Mouse (Mus musculus) heart, embryonic 13.5 days (tissue): ENCODE data around the gene Rasal2. TPM values are rescaled to one million over a fixed set of nuclear protein-coding genes. Genes with fewer than 3 reads are reported as not detected.

ENCODE experiments used
- ATAC-seq: fragments of 200-750 bp; cut with Nextera tagmentation; 2 replicates; pipeline ENCODE4 v1.8.0; 2017; ENCODE audit warnings: moderate TSS enrichment; ENCODE audit not compliant: insufficient number of reproducible peaks, low FRiP score, low TSS enrichment; ENCODE audit errors: extremely low read depth
- H3K27ac ChIP-seq: fragments of 300-500 bp; sonication (generic); replicated peaks from 2 replicates; pipeline ENCODE4 v1.5.1; 2015; ENCODE audit warnings: moderate library complexity, mild to moderate bottlenecking, inconsistent platforms
- H3K27me3 ChIP-seq: fragments of 300-500 bp; sonication (generic); replicated peaks from 2 replicates; pipeline ENCODE4 v1.6.1; 2015; ENCODE audit warnings: mild to moderate bottlenecking, inconsistent platforms
- H3K36me3 ChIP-seq: fragments of 300-500 bp; sonication (generic); 2 replicates; pipeline ENCODE4 v1.6.1; 2015; ENCODE audit warnings: mild to moderate bottlenecking, inconsistent platforms
- H3K4me1 ChIP-seq: fragments of 300-500 bp; sonication (generic); 2 replicates; pipeline ENCODE4 v1.6.1; 2015; ENCODE audit warnings: inconsistent platforms
- H3K4me2 ChIP-seq: fragments of 300-500 bp; sonication (generic); 2 replicates; pipeline ENCODE4 v1.6.1; 2015; ENCODE audit warnings: inconsistent platforms, mild to moderate bottlenecking, moderate library complexity
- H3K4me3 ChIP-seq: fragments of 300-500 bp; sonication (generic); 2 replicates; pipeline ENCODE4 v1.5.1; 2015; ENCODE audit warnings: moderate library complexity, mild to moderate bottlenecking, inconsistent platforms
- H3K9ac ChIP-seq: fragments of 300-500 bp; sonication (generic); 2 replicates; pipeline ENCODE4 v1.6.1; 2015; ENCODE audit warnings: inconsistent platforms, mild to moderate bottlenecking, moderate library complexity
- H3K9me3 ChIP-seq: fragments of 300-500 bp; sonication (generic); 2 replicates; pipeline ENCODE4 v1.6.1; 2016; ENCODE audit warnings: inconsistent platforms
- WGBS: fragments of 180-500 bp; shearing (Covaris S2); methylation state at CpG from one replicate; pipeline ENCODE4 v1.1.7; 2015; ENCODE audit warnings: mixed read lengths; 5-methylcytosine and 5-hydroxymethylcytosine counted together
- polyA plus RNA-seq: library from polyadenylated mRNA; unstranded; fragments of >200 nt; fragmentation: Nextera tagmentation; extraction: Ambion mirVana; gene quantifications from 2 replicates; pipeline ENCODE4 v1.2.1, GENCODE M21; 2015

The Rasal2 gene
- polyA plus RNA-seq, 1 experiment from 2014 or later = 15.1 TPM

DNA sequence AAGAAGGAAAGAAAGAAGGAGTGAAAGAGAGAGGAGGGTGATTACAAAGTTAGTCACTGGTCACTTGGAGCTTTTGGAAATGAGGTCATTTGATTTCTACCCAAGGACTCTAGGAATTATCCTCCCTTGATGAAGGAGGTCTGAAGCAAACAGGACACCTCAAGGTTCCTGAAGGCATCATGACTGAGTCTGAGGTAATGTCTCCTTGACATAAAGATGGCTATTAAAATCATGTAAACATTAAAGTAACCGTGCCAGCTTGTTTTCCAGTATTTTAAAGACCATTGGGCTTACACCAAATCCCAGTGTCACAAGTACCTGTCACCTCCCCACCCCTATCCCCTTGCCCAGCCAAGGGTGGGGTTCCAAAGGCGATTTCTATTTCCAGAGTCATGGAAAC lies 25.9 kb upstream of the Rasal2 start:
- Histone ChIP-seq H3K4me3 (no peak overlapping the region), H3K4me2 (no peak overlapping the region), H3K9ac (no peak overlapping the region), H3K36me3 (no peaks in the 10 kb centered on the region), H3K27ac (no peak overlapping the region), H3K4me1 (peaks cover 47% of the 10 kb centered on the region), H3K27me3 (no peaks in the 10 kb centered on the region), H3K9me3 (no peaks in the 10 kb centered on the region)
- WGBS = 83% methylated on average over 2 of the region's 2 CpGs
- ATAC-seq = no peak

GRCm38 (mm10) chr1:157435926-157436325 lies 23.5 kb upstream of the Rasal2 start:
- whole genome bisulfite sequencing = 61% methylated on average over 6 of the region's 6 CpGs
- ATAC-seq = no peak
- peaks cover 32% of the 10 kb centered on the region for H3K4me1 ChIP-seq
- no peak overlapping the region for H3K27ac ChIP-seq
- no peaks in the 10 kb centered on the region for H3K36me3 ChIP-seq
- H3K9me3 ChIP-seq = no peaks in the 10 kb centered on the region
- H3K27me3 ChIP-seq = no peaks in the 10 kb centered on the region
- no peak overlapping the region for H3K4me2 ChIP-seq
- H3K4me3 ChIP-seq = no peak overlapping the region
- H3K9ac ChIP-seq = no peak overlapping the region

DNA sequence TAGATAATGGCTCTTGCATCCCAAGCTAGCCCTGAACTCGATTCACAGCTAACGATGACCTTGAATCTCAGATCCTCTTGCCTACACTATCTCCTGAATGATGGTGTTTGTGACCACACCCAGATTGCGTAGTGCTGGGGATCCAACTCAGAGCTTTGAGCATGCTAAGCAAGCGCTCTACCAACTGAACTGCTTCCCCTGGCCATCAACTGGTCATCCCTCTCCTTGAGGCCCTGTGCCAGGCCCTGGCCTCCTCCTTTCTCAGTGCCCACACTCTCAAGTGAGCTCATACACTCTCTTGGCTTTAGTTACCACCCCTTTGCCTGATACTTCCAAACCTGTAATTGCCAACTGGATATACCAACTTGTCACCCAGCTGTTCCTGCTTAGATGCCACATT lies 22.0 kb upstream of the Rasal2 start:
- WGBS = 86% methylated on average over 4 of the region's 4 CpGs
- H3K36me3 ChIP-seq = no peaks in the 10 kb centered on the region
- H3K9me3 ChIP-seq = no peaks in the 10 kb centered on the region
- no peak overlapping the region for H3K9ac ChIP-seq
- no peak overlapping the region for H3K4me3 ChIP-seq
- no peak overlapping the region for H3K4me2 ChIP-seq
- H3K27me3 ChIP-seq = no peaks in the 10 kb centered on the region
- H3K4me1 ChIP-seq = peaks cover 20% of the 10 kb centered on the region
- ATAC-seq = no peak
- H3K27ac ChIP-seq = no peak overlapping the region

DNA sequence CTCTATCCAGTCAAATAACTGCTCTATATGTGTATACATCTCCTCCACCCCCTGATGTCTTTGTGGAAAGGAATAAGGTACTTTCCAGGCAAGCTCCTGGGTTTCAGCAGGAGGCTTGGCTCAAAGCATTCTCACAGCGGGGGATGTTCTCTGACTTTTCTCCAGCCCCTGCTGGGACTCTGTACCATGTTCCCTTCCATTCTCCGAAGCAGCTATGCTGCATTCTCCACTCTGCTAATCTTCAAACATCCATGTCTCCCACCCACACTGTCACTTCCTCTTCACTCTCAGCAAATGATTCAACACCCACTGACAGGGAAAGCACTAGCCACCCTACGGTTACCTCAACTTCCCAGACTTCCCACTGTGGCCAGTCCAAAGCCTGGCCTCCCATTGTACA lies 20.9 kb upstream of the Rasal2 start:
- Histone ChIP-seq H3K4me2 (no peak overlapping the region), H3K27ac (no peak overlapping the region), H3K27me3 (no peaks in the 10 kb centered on the region), H3K4me3 (no peak overlapping the region), H3K4me1 (peaks cover 19% of the 10 kb centered on the region), H3K9me3 (no peaks in the 10 kb centered on the region), H3K36me3 (no peaks in the 10 kb centered on the region), H3K9ac (no peak overlapping the region)
- ATAC-seq = no peak
- WGBS = 39% methylated on average over 3 of the region's 3 CpGs

DNA sequence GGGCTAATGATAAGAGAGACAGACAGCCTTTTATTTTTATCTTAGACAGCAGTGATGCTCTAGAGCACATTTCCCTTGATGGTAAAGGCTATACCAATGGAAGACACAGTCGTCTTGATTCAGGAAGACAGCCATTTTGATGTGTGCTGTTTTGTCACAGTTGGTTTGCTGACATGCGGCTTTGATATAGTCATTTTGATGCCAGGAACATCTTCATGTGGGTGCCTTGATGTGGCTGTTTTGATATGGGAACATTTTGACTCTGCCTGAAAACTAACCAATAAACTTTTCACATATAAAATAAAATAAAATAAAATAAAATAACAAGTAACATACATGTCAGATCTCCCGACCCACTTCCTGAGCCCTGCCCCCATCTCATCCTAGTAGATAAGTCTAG lies 16.0 kb upstream of the Rasal2 start:
- ATAC-seq = no peak
- no peak overlapping the region for H3K4me3 ChIP-seq
- 81% methylated on average over 3 of the region's 3 CpGs for WGBS
- no peak overlapping the region for H3K27ac ChIP-seq
- no peaks in the 10 kb centered on the region for H3K27me3 ChIP-seq
- H3K36me3 ChIP-seq = no peaks in the 10 kb centered on the region
- H3K9me3 ChIP-seq = no peaks in the 10 kb centered on the region
- no peak overlapping the region for H3K9ac ChIP-seq
- peaks cover 18% of the 10 kb centered on the region for H3K4me1 ChIP-seq
- H3K4me2 ChIP-seq = no peak overlapping the region

GRCm38 (mm10) chr1:157427604-157428003 lies 15.2 kb upstream of the Rasal2 start:
- H3K4me3 ChIP-seq = no peak overlapping the region
- 90% methylated on average over 4 of the region's 4 CpGs for WGBS
- no peak overlapping the region for H3K9ac ChIP-seq
- H3K9me3 ChIP-seq = no peaks in the 10 kb centered on the region
- H3K27me3 ChIP-seq = no peaks in the 10 kb centered on the region
- H3K36me3 ChIP-seq = no peaks in the 10 kb centered on the region
- no peak for ATAC-seq
- no peak overlapping the region for H3K27ac ChIP-seq
- H3K4me1 ChIP-seq = peaks cover 15% of the 10 kb centered on the region
- no peak overlapping the region for H3K4me2 ChIP-seq

- Histone ChIP-seq H3K9ac (no peak overlapping the region), H3K27ac (no peak overlapping the region), H3K9me3 (no peaks in the 10 kb centered on the region), H3K27me3 (no peaks in the 10 kb centered on the region), H3K36me3 (no peaks in the 10 kb centered on the region), H3K4me1 (peaks cover 15% of the 10 kb centered on the region), H3K4me3 (no peak overlapping the region), H3K4me2 (no peak overlapping the region)
- 17% methylated on average over 1 of the region's 1 CpGs for WGBS
- ATAC-seq = no peak
These were observed 14.5 kb upstream of the Rasal2 start for GRCm38 (mm10) chr1:157426933-157427332.

DNA sequence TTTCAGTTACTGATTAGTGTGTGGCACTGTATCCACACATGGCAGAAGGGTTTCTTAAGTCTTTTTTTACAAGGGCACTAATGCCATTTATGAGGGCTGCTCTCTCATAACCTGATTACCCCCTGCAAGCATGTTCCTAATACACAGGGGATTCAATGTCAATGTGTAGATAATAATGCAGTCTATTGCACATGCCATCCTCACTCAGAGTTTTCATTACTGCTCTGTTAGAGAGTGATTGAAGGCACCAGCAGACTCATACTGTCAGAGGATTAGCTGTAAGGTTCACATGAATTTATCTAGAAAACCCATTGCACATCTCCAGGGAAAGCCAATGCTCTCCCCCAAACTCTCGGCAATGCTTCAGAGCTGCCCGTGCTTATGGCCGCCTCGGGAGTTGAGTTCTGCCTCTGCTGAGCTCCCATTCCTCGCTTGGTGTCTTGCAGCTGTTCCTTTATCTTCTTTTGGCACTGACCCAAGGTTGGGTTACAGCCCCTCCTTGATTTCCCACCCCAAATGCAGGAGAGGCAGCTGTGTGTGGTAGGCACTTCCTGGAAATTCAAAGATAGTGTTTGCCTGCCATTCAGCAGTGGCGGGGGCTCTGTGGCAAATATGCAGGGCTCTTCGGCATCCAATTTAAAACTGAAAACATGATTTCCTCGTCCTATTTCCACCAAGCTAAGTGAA lies 13.5 kb upstream of the Rasal2 start:
- peaks cover 15% of the 10 kb centered on the region for H3K4me1 ChIP-seq
- no peak for ATAC-seq
- peak overlapping the region; percentile 0; the same call in 1 of the 2 replicates for H3K9ac ChIP-seq
- H3K36me3 ChIP-seq = no peaks in the 10 kb centered on the region
- H3K4me3 ChIP-seq = peak overlapping the region; percentile 13; the same call in 1 of the 2 replicates
- peak overlapping the region; percentile 53 for H3K4me2 ChIP-seq
- H3K27me3 ChIP-seq = no peaks in the 10 kb centered on the region
- H3K9me3 ChIP-seq = no peaks in the 10 kb centered on the region
- 30% methylated on average over 8 of the region's 8 CpGs for WGBS
- H3K27ac ChIP-seq = no peak overlapping the region; the same call in 1 of the 2 replicates

DNA sequence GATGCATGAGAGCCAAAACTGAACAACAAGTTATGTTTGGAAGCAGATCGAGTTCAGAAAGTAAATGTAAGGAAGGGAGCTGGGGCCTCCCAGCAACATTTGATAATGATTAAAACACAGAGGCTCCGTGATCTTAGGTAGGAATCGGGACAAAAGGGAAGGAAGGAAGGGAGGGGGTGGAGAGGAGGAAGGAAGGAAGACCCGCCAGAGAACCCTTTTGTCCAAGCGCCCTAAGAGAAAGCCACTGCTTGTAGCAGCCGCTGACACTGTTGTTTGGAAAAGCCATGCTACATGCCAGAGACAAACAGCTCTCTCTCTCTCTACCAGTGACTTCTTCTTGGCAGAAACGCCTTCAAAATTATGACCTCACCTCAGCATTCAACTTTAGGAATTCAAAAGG lies 5.5 kb upstream of the Rasal2 start:
- H3K9ac ChIP-seq = no peak overlapping the region; the same call in 1 of the 2 replicates
- ATAC-seq = no peak
- H3K27ac ChIP-seq = peak overlapping the region; percentile 76
- no peaks in the 10 kb centered on the region for H3K27me3 ChIP-seq
- peak overlapping the region; percentile 45 for H3K4me2 ChIP-seq
- no peaks in the 10 kb centered on the region for H3K9me3 ChIP-seq
- H3K36me3 ChIP-seq = peaks cover 15% of the 10 kb centered on the region
- H3K4me3 ChIP-seq = no peak overlapping the region
- peaks cover 35% of the 10 kb centered on the region for H3K4me1 ChIP-seq
- WGBS = 36% methylated on average over 7 of the region's 7 CpGs

GRCm38 (mm10) chr1:157417414-157417813 lies 5.0 kb upstream of the Rasal2 start:
- H3K27ac ChIP-seq = peak overlapping the region; percentile 76

GRCm38 (mm10) chr1:157416628-157417027 lies 4.2 kb upstream of the Rasal2 start:
- H3K27ac ChIP-seq = peak overlapping the region; percentile 26; the same call in 1 of the 2 replicates

More at GRCm38 (mm10) chr1:157417414-157417813, 5.0 kb upstream of the Rasal2 start:
- 11% methylated on average over 3 of the region's 3 CpGs for WGBS
- Histone ChIP-seq H3K36me3 (peaks cover 15% of the 10 kb centered on the region), H3K27me3 (no peaks in the 10 kb centered on the region), H3K4me1 (peaks cover 35% of the 10 kb centered on the region), H3K4me2 (peak overlapping the region; percentile 45), H3K9ac (no peak overlapping the region; the same call in 1 of the 2 replicates), H3K9me3 (no peaks in the 10 kb centered on the region), H3K4me3 (no peak overlapping the region)
- no peak for ATAC-seq

DNA sequence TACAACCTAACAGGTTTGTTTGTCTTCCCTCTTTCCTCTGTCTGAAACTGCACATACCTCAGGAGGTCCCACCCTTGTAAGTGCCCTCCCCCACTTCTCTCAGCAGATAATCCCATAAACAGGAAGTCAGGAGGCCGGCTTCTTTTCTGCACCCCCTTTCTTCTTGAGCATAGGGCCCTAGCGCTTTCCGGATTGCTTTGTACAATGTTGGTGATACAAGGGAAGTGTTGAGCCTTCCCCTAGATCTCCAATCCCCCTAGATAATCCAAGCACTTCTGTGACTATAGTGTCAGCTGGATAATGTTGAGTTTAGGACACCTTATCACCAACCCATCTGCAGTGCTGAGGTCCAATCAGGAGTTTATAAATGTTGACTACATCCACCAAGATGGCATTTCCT lies 3.4 kb upstream of the Rasal2 start:
- peaks cover 41% of the 10 kb centered on the region for H3K4me1 ChIP-seq
- peak overlapping the region; percentile 13; the same call in 1 of the 2 replicates for H3K27ac ChIP-seq
- H3K9me3 ChIP-seq = no peaks in the 10 kb centered on the region
- H3K36me3 ChIP-seq = peaks cover 15% of the 10 kb centered on the region
- H3K4me2 ChIP-seq = no peak overlapping the region
- no peak overlapping the region for H3K9ac ChIP-seq
- WGBS = 38% methylated on average over 3 of the region's 3 CpGs
- ATAC-seq = no peak
- no peak overlapping the region for H3K4me3 ChIP-seq
- H3K27me3 ChIP-seq = no peaks in the 10 kb centered on the region

More at GRCm38 (mm10) chr1:157416628-157417027, 4.2 kb upstream of the Rasal2 start:
- H3K4me1 ChIP-seq = peaks cover 35% of the 10 kb centered on the region
- no peak overlapping the region for H3K9ac ChIP-seq
- H3K36me3 ChIP-seq = peaks cover 15% of the 10 kb centered on the region
- H3K4me3 ChIP-seq = no peak overlapping the region
- WGBS = 67% methylated on average over 2 of the region's 2 CpGs
- no peak overlapping the region for H3K4me2 ChIP-seq
- no peaks in the 10 kb centered on the region for H3K9me3 ChIP-seq
- H3K27me3 ChIP-seq = no peaks in the 10 kb centered on the region
- no peak for ATAC-seq
